In genomic region chr9:65162711-65163639, GRCm38 (mm10) we compare ENCODE assay signal across 9 mouse cellular contexts. TPM values are rescaled to one million over a fixed set of nuclear protein-coding genes. Genes with fewer than 3 reads are reported as not detected.
DNase-seq lines count a peak whose midpoint lies in the region; ATAC-seq and TF ChIP-seq lines count a peak whose summit lies in the region.
"Had no signal": no experiment of that assay in that cellular context is flagged by ENCODE, and none has a peak within 500 bp of the region (broad histone marks: within the 10 kb centered on the region; RNA-seq: fewer than 3 reads in every experiment).

No protein-coding gene starts in this region.

- no peak for TF ChIP-seq EP300 in lung, postnatal 0 days (IDR thresholded peaks at IDR 0.05)

- TF ChIP-seq CTCF in lung, postnatal 0 days (IDR thresholded peaks at IDR 0.05) = no peak

- H3K9me3 ChIP-seq in lung, postnatal 0 days (ENCODE audit: low read length) = no peaks in the 10 kb centered on the region
- no peaks in the 10 kb centered on the region for H3K9me3 ChIP-seq in hindbrain, embryonic 13.5 days
- no peaks in the 10 kb centered on the region for H3K9me3 ChIP-seq in midbrain, embryonic 10.5 days (replicated peaks)

- H3K4me3 ChIP-seq in lung, postnatal 0 days (ENCODE audit: low read depth, low read length) = peak overlapping the region; percentile 33
- peak overlapping the region; percentile 44 for H3K4me3 ChIP-seq in hindbrain, embryonic 13.5 days
- H3K4me3 ChIP-seq in midbrain, embryonic 10.5 days = peak overlapping the region; percentile 50
- H3K4me3 ChIP-seq: erythroblast, embryonic 14.5 days had no signal

- peak; percentile 25; the same call in 1 of the 2 replicates for ATAC-seq in lung, postnatal 0 days
- ATAC-seq in hindbrain, embryonic 13.5 days (ENCODE audit: low FRiP score) = peak; percentile 86
- ATAC-seq in activated CD4-positive, CD25-positive, alpha-beta regulatory T cell, adult 4 months = no peak

- no peaks in the 10 kb centered on the region for H3K4me1 ChIP-seq in lung, postnatal 0 days (ENCODE audit: insufficient read depth, low read depth, low read length)
- peaks cover 65% of the 10 kb centered on the region for H3K4me1 ChIP-seq in hindbrain, embryonic 13.5 days (replicated peaks)
- H3K4me1 ChIP-seq in midbrain, embryonic 10.5 days = peaks cover 100% of the 10 kb centered on the region

- DNase-seq in cerebellum, postnatal 14 days = peak; percentile 34 to 44
- DNase-seq in cerebellum, adult 9-10 months = no peak
- no peak for DNase-seq in lung, postnatal 0 days (ENCODE audit: low spot score)
- DNase-seq in lung, adult 18-20 months = no peak
- DNase-seq in midbrain, embryonic 10.5 days (ENCODE audit: low spot score) = peak; percentile 95
- DNase-seq in yolk sac, embryonic 10.5 days (ENCODE audit: low spot score) = peak; percentile 74

- H3K36me3 ChIP-seq in lung, postnatal 0 days (ENCODE audit: insufficient read depth, low read length) = no peaks in the 10 kb centered on the region
- no peaks in the 10 kb centered on the region for H3K36me3 ChIP-seq in hindbrain, embryonic 13.5 days
- H3K36me3 ChIP-seq in midbrain, embryonic 10.5 days = peaks cover 58% of the 10 kb centered on the region

- no peak overlapping the region for H3K9ac ChIP-seq in lung, postnatal 0 days (replicated peaks; ENCODE audit: low read depth)
- peak overlapping the region; percentile 67 for H3K9ac ChIP-seq in hindbrain, embryonic 13.5 days

- H3K4me2 ChIP-seq in lung, postnatal 0 days (replicated peaks; ENCODE audit: low read depth, low read length) = peak overlapping the region; percentile 64
- H3K4me2 ChIP-seq in hindbrain, embryonic 13.5 days = peak overlapping the region; percentile 69

- 3% methylated on average over 58 of the region's 69 CpGs for WGBS in lung, postnatal 0 days
- under 1% methylated on average over 60 of the region's 69 CpGs for WGBS in hindbrain, embryonic 13.5 days
- under 1% methylated on average over 57 of the region's 69 CpGs for WGBS in midbrain, embryonic 10.5 days

- no peak overlapping the region for H3K27ac ChIP-seq in lung, postnatal 0 days (ENCODE audit: low read length)
- H3K27ac ChIP-seq in hindbrain, embryonic 13.5 days = peak overlapping the region; percentile 86
- H3K27ac ChIP-seq in midbrain, embryonic 10.5 days (replicated peaks) = peak overlapping the region; percentile 94

- H3K27me3 ChIP-seq in lung, postnatal 0 days (replicated peaks; ENCODE audit: insufficient read depth, low read length) = peaks cover 22% of the 10 kb centered on the region
- H3K27me3 ChIP-seq in hindbrain, embryonic 13.5 days = no peaks in the 10 kb centered on the region
- no peaks in the 10 kb centered on the region for H3K27me3 ChIP-seq in midbrain, embryonic 10.5 days (ENCODE audit: low read depth, poor library complexity, severe bottlenecking)

RNA-seq across cellular contexts. Expression of gene Igdcc3, which starts 22.0 kb away (rescaled TPM):
- polyA plus RNA-seq in lung, postnatal 0 days (2015; fragmentation: Nextera tagmentation; extraction: Ambion mirVana) = 0.33 and 0.67 TPM in 2 replicates
- polyA plus RNA-seq in hindbrain, embryonic 13.5 days (2015; fragmentation: Nextera tagmentation; extraction: Ambion mirVana) = 13.8 and 15.5 TPM in 2 replicates
- 334 and 450 TPM in 2 replicates for polyA plus RNA-seq in midbrain, embryonic 10.5 days (2016; fragmentation: Nextera tagmentation; extraction: Ambion mirVana)
- not detected for polyA plus RNA-seq in activated CD4-positive, CD25-positive, alpha-beta regulatory T cell, adult 4 months (2017; shearing (Covaris generic))
- polyA plus RNA-seq: erythroblast, embryonic 14.5 days had no signal

RNA-seq across cellular contexts. Expression of gene Parp16, which starts 32.2 kb away (rescaled TPM):
- polyA plus RNA-seq in lung, postnatal 0 days (2015; fragmentation: Nextera tagmentation; extraction: Ambion mirVana) = 5.3 and 5.4 TPM in 2 replicates
- polyA plus RNA-seq in hindbrain, embryonic 13.5 days (2015; fragmentation: Nextera tagmentation; extraction: Ambion mirVana) = 5.9 and 6.1 TPM in 2 replicates
- polyA plus RNA-seq in midbrain, embryonic 10.5 days (2016; fragmentation: Nextera tagmentation; extraction: Ambion mirVana) = 7.2 and 7.9 TPM in 2 replicates
- polyA plus RNA-seq in activated CD4-positive, CD25-positive, alpha-beta regulatory T cell, adult 4 months (2017; shearing (Covaris generic)) = 1 to 10 TPM; 5.7 to 6.6 TPM

Comparison
In these comparisons a context has a peak if more than half of its experiments do, and no peak if none do; other contexts are left out.
1. DNase-seq: peak in cerebellum, postnatal 14 days (2 of 2), midbrain, embryonic 10.5 days (single experiment) and yolk sac, embryonic 10.5 days (single experiment); none in cerebellum, adult 9-10 months (single experiment), lung, postnatal 0 days (single experiment) and lung, adult 18-20 months (0 of 2).
2. RNA of gene Igdcc3, which starts 22.0 kb away (polyA plus RNA-seq): 334 to 450 TPM in midbrain, embryonic 10.5 days; 13.8 to 15.5 TPM in hindbrain, embryonic 13.5 days, 0.33 to 0.67 TPM in lung, postnatal 0 days and not detected in activated CD4-positive, CD25-positive, alpha-beta regulatory T cell, adult 4 months; every median in the first group is over 10 times any median in the second.
3. Peak in every context shown above with its lines, with median percentiles within 50 percentile points of each other: H3K4me3 ChIP-seq.